Comparison of ENCODE assay signal across 12 mouse cellular contexts in the genomic region with DNA sequence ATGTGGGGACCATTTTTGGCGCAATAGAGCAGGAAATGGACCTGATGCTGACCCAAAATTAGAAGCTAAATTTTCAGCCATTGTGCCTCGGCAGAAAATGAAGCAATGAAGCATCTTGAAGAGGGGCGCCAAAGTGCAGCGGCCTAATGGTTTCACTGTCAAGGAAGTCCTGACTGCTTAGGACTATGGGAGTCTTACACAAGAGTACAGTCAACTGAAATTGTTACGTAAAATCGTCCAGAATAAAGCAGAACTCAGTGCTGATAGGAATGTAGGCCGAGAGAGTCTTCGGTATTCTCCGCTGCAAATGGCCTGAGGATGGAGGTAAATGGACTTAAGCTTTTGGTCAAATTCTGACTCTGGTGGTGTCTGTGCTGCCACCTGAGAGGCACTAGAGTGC.
"Had no signal": no experiment of that assay in that cellular context is flagged by ENCODE, and none has a peak within 500 bp of the region (broad histone marks: within the 10 kb centered on the region; RNA-seq: fewer than 3 reads in every experiment).

No protein-coding gene starts in this region.

- H3K27me3 ChIP-seq: limb, embryonic 15.5 days; liver, embryonic 12.5 days had no signal

- H3K4me1 ChIP-seq: limb, embryonic 15.5 days; liver, embryonic 12.5 days; midbrain, embryonic 10.5 days had no signal

- ATAC-seq: liver, embryonic 12.5 days; midbrain, embryonic 16.5 days had no signal

- H3K9me3 ChIP-seq: limb, embryonic 15.5 days; liver, embryonic 12.5 days; midbrain, embryonic 10.5 days had no signal

- H3K27ac ChIP-seq: limb, embryonic 15.5 days; liver, embryonic 12.5 days; midbrain, embryonic 10.5 days had no signal

- H3K4me3 ChIP-seq: limb, embryonic 15.5 days; liver, embryonic 12.5 days; midbrain, embryonic 10.5 days had no signal

- H3K4me2 ChIP-seq: limb, embryonic 15.5 days; liver, embryonic 12.5 days; lung, embryonic 14.5 days had no signal

- H3K9ac ChIP-seq: limb, embryonic 15.5 days; liver, embryonic 12.5 days; lung, embryonic 14.5 days had no signal

- DNase-seq: kidney, adult 18-20 months; layer of hippocampus, adult 9-11 months; layer of hippocampus, postnatal 36 days; lung, embryonic 14.5 days; lung, postnatal 14 days; right cerebral cortex, adult 18-20 months; right cerebral cortex, postnatal 25 days; thymus, postnatal 36 days had no signal
